Mouse (Mus musculus) liver, embryonic 12.5 days (tissue): ENCODE results near the gene Nupl1. TPM values are rescaled to one million over a fixed set of nuclear protein-coding genes. Genes with fewer than 3 reads are reported as not detected.

Source experiments
- ATAC-seq: fragments of 200-750 bp; cut with Nextera tagmentation; 2 replicates; pipeline ENCODE4 v1.8.0; 2017; ENCODE audit warnings: moderate number of reproducible peaks, mild to moderate bottlenecking, moderate library complexity
- H3K27ac ChIP-seq: fragments of 300-500 bp; sonication (generic); 2 replicates; pipeline ENCODE4 v1.5.1; 2016; ENCODE audit warnings: mild to moderate bottlenecking
- H3K27me3 ChIP-seq: fragments of 300-500 bp; sonication (generic); replicated peaks from 2 replicates; pipeline ENCODE4 v1.6.1; 2016; ENCODE audit warnings: mild to moderate bottlenecking, moderate library complexity
- H3K36me3 ChIP-seq: fragments of 300-500 bp; sonication (generic); 2 replicates; pipeline ENCODE4 v1.6.1; 2016; ENCODE audit warnings: mild to moderate bottlenecking, moderate library complexity
- H3K4me1 ChIP-seq: fragments of 300-500 bp; sonication (generic); 2 replicates; pipeline ENCODE4 v1.6.1; 2016
- H3K4me2 ChIP-seq: fragments of 300-500 bp; sonication (generic); 2 replicates; pipeline ENCODE4 v1.6.1; 2016; ENCODE audit warnings: mild to moderate bottlenecking, moderate library complexity
- H3K4me3 ChIP-seq: fragments of 300-500 bp; sonication (generic); 2 replicates; pipeline ENCODE4 v1.5.1; 2016; ENCODE audit warnings: mild to moderate bottlenecking, moderate library complexity
- H3K9ac ChIP-seq: fragments of 300-500 bp; sonication (generic); 2 replicates; pipeline ENCODE4 v1.6.1; 2016; ENCODE audit warnings: mild to moderate bottlenecking, moderate library complexity
- H3K9me3 ChIP-seq: fragments of 300-500 bp; sonication (generic); replicated peaks from 2 replicates; pipeline ENCODE4 v1.6.1; 2016; ENCODE audit warnings: mild to moderate bottlenecking, moderate library complexity
- WGBS: fragments of 180-500 bp; shearing (Covaris S2); methylation state at CpG from one replicate; pipeline ENCODE4 v1.1.7; 2016; ENCODE audit not compliant: insufficient replicate concordance; 5-methylcytosine and 5-hydroxymethylcytosine counted together
- polyA plus RNA-seq: library from polyadenylated mRNA; unstranded; fragments of >200 nt; fragmentation: Nextera tagmentation; extraction: Ambion mirVana; gene quantifications from 2 replicates; pipeline ENCODE4 v1.2.1, GENCODE M21; 2016

Nupl1 gene
- polyA plus RNA-seq, 1 experiment from 2014 or later: not detected

DNA sequence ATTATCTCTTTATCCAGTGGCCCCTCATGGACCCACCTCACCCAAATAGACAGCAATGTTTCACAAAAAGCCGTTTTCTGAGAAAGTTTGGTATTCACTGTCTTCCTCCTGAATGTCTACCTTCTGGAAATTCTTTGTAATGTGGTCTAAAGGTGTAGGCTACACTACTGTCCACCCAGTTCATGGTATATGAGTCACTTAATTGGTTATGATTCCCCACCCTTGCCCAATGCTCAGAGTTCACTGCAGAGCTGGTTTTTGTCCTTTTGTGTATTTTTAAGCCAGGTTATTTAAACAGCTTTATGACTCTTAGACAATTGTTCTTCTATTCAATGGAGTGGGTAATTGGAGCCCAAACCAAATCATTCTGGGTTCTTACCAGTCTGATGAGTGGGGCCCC is 35.1 kb downstream of the Nupl1 start:
- no peak overlapping the region for H3K27ac ChIP-seq
- H3K4me2 ChIP-seq: no peak overlapping the region
- peaks cover 37% of the 10 kb centered on the region for H3K36me3 ChIP-seq
- no peaks in the 10 kb centered on the region for H3K9me3 ChIP-seq
- H3K4me1 ChIP-seq: no peaks in the 10 kb centered on the region
- no peak overlapping the region for H3K4me3 ChIP-seq
- 83% methylated on average over 1 of the region's 1 CpGs for WGBS
- ATAC-seq: no peak
- no peak overlapping the region for H3K9ac ChIP-seq
- H3K27me3 ChIP-seq: no peaks in the 10 kb centered on the region

DNA sequence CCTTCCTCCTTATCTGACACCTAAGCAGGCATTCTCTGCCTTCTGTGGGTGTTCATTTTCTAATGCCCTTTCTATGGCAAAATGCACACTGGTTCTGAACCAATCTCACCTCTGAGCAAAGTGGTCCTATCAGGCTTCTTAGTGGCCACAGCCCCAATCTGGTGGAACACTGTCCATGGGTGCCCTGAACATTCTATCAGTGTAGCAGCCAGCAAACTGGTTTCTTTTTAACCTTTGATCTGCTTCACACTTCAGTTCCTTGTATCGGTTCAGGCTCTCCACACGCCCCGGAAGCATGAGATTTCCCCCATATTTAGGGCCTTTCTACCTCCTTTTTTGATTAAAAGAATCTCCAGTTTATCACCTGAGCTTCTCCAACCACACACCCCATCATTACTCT is 36.2 kb downstream of the Nupl1 start:
- H3K9ac ChIP-seq: no peak overlapping the region

DNA sequence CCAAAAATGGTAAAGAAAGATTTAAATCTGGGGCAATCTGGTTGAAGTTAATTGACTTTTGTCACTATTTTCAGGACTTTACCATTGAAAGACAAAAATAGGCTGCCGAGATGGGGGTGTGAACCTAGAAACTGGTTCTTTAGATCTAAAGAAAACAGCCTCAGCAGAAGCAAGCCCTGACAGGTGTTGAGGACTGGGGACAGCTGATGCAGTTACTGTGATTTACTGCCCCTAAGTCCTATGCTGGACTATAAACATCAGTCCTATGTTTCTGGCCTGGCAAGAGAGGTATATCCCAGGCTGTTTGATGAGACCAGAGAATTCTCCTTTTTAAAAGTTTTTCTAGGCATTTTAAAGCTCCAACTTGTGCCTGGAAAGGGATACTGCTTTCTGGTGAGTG is 37.2 kb downstream of the Nupl1 start:
- no peak overlapping the region for H3K9ac ChIP-seq
- no peak overlapping the region for H3K4me2 ChIP-seq
- no peaks in the 10 kb centered on the region for H3K9me3 ChIP-seq
- H3K4me1 ChIP-seq: no peaks in the 10 kb centered on the region
- no peak for ATAC-seq
- no peak overlapping the region for H3K27ac ChIP-seq
- H3K4me3 ChIP-seq: no peak overlapping the region
- peaks cover 20% of the 10 kb centered on the region for H3K36me3 ChIP-seq
- 71% methylated on average over 1 of the region's 1 CpGs for WGBS
- H3K27me3 ChIP-seq: no peaks in the 10 kb centered on the region

More for the DNA sequence above, 36.2 kb downstream of the Nupl1 start:
- no peaks in the 10 kb centered on the region for H3K27me3 ChIP-seq
- 75% methylated on average over 3 of the region's 3 CpGs for WGBS
- H3K4me3 ChIP-seq: no peak overlapping the region
- no peaks in the 10 kb centered on the region for H3K9me3 ChIP-seq
- no peak overlapping the region for H3K27ac ChIP-seq
- H3K4me1 ChIP-seq: no peaks in the 10 kb centered on the region
- H3K36me3 ChIP-seq: peaks cover 29% of the 10 kb centered on the region
- H3K4me2 ChIP-seq: no peak overlapping the region
- ATAC-seq: no peak

DNA sequence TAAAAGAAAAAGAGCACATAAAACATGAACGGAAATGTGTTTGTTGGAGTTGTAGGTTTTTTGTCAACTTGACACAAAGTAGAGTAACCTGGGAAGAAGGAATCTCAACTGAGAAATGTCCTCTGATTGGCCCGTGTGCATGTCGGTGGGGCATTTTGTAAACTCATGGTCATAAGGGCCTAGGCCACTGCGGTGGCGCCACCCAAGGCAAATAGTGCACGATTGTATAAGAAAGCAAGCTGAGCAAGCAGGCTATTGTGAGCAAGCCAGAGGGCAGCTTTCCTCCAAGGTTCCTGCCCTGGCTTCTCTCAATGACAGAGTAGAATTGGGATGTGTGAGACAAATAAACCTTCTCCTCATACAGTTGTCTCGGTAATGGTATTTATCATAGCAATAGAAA is 42.1 kb downstream of the Nupl1 start:
- ATAC-seq: no peak
- H3K9ac ChIP-seq: no peak overlapping the region
- WGBS: 77% methylated on average over 7 of the region's 7 CpGs
- no peaks in the 10 kb centered on the region for H3K4me1 ChIP-seq
- H3K9me3 ChIP-seq: no peaks in the 10 kb centered on the region
- H3K27ac ChIP-seq: no peak overlapping the region
- no peaks in the 10 kb centered on the region for H3K36me3 ChIP-seq
- H3K4me2 ChIP-seq: no peak overlapping the region
- no peaks in the 10 kb centered on the region for H3K27me3 ChIP-seq
- H3K4me3 ChIP-seq: no peak overlapping the region

DNA sequence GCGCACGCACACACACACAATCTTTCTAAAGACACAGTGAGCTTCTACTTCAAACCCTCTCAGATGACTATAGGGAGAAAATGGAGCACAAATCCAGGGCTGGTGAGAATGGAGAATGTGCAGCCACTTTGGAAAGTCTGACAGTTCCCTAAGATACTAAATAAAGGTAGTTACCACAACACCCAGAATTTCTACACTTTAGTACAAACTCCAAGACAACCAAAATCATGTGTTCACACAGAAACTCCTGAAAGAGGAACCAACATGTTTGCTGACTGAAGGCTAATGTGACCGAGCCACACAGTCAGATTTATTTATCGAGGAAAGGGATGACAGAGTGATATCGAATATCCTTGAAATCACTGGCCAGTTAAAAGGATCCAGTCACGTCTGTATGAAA is 46.2 kb downstream of the Nupl1 start:
- no peaks in the 10 kb centered on the region for H3K36me3 ChIP-seq
- H3K9ac ChIP-seq: no peak overlapping the region
- H3K9me3 ChIP-seq: no peaks in the 10 kb centered on the region
- H3K27me3 ChIP-seq: no peaks in the 10 kb centered on the region
- H3K27ac ChIP-seq: no peak overlapping the region
- WGBS: 77% methylated on average over 6 of the region's 6 CpGs
- H3K4me2 ChIP-seq: no peak overlapping the region
- H3K4me1 ChIP-seq: no peaks in the 10 kb centered on the region
- H3K4me3 ChIP-seq: no peak overlapping the region
- no peak for ATAC-seq

DNA sequence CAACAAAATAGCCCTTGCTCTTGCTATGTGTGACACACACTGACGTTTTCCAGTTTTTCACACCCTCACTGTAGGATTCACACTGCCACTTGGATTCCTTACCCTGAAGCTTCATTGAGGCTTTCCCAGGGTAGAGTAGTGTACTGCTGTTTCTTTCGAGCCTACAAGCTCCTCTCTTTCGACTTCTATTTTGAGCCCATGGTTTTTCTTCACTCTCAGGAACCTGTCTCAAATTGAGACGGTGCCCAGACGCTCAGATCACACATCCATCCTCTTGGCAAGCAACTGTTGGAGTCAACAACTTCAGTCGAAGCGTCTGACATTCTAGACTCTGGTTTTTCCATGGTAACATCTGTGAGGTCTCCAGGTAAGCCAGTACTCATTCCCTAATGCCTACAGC is 54.3 kb downstream of the Nupl1 start, which contains the start of gene Atp8a2:
Gene Atp8a2 (minus strand): TSS at position 296 of the 400 bp plus-strand sequence.
- no peaks in the 10 kb centered on the region for H3K9me3 ChIP-seq
- no peak within 1 kb of the TSS for H3K4me3 ChIP-seq
- H3K4me2 ChIP-seq: no peak within 1 kb of the TSS
- H3K36me3 ChIP-seq: no peaks in the 10 kb centered on the region
- no peaks in the 10 kb centered on the region for H3K27me3 ChIP-seq
- no peak within 1 kb of the TSS for H3K9ac ChIP-seq
- 56% methylated on average over 7 of the region's 7 CpGs for WGBS
- no peaks in the 10 kb centered on the region for H3K4me1 ChIP-seq
- ATAC-seq: no peak
- H3K27ac ChIP-seq: no peak within 1 kb of the TSS

DNA sequence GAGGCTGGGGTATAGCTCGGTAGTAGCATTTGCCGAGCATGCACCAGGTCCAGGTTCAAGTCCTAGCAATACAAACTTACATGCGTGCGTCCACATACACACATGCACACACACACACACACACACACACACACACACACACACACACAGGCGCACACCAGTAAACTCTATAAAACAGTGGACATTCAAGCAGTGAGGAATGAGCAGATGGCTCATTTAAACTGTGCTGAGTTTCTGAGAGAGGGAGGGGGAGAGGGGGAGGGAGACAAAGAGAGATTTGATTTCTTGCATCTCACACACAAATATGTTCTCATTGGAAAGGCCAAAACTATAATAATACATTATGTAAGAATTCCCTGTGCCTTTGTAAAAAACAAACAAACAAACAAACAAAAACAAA is 55.2 kb downstream of the Nupl1 start:
- H3K9me3 ChIP-seq: no peaks in the 10 kb centered on the region

DNA sequence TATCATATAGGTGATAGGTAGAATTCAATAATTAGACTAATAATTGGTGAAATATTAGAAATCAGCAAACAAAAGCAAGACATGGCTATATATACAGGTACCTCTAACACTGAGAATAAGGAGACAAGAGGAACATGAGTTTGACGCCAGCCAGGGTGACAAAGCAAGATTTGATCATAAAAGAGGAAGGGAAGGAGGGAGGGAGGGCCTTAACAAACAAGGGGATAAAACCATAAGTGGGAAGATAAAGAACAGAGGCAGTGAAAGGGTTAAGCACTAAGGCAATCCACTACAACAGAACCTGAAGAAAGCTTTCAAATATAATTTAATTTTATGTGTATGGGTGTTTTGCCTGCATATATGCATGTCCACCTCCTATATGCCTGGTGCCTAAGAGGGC is 56.6 kb downstream of the Nupl1 start:
- 23% methylated on average over 1 of the region's 1 CpGs for WGBS
- Histone ChIP-seq H3K4me1 (no peaks in the 10 kb centered on the region), H3K27ac (no peak overlapping the region), H3K4me3 (no peak overlapping the region), H3K4me2 (no peak overlapping the region), H3K9ac (no peak overlapping the region), H3K27me3 (no peaks in the 10 kb centered on the region), H3K9me3 (no peaks in the 10 kb centered on the region), H3K36me3 (no peaks in the 10 kb centered on the region)
- ATAC-seq: no peak

More for the DNA sequence above, 55.2 kb downstream of the Nupl1 start:
- H3K27ac ChIP-seq: no peak overlapping the region
- H3K9ac ChIP-seq: no peak overlapping the region
- H3K36me3 ChIP-seq: no peaks in the 10 kb centered on the region
- no peaks in the 10 kb centered on the region for H3K4me1 ChIP-seq
- no peaks in the 10 kb centered on the region for H3K27me3 ChIP-seq
- H3K4me3 ChIP-seq: no peak overlapping the region
- no peak overlapping the region for H3K4me2 ChIP-seq
- WGBS: 85% methylated on average over 5 of the region's 5 CpGs
- no peak for ATAC-seq

DNA sequence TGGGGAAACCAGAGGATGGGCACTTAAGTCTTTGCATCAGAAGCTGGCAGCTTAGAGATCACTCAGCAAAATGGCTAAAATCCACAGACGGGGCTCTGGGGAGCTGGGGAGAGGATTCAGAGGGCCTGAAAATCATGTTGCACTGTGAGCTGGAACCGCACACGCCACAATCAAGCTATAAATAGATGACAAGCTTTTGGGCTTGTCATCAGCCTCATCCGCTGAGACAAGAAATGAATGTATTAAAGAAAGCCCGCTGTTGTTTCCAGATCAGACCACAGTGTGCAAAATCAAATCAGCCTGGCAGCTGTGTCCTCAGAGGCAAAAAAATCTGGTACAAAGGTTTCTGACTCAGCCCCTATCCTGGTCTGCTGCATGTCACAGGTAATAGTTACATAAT is 61.5 kb downstream of the Nupl1 start:
- no peaks in the 10 kb centered on the region for H3K27me3 ChIP-seq
- no peak overlapping the region for H3K4me3 ChIP-seq
- H3K4me2 ChIP-seq: no peak overlapping the region
- no peak overlapping the region for H3K27ac ChIP-seq
- WGBS: 77% methylated on average over 5 of the region's 5 CpGs
- H3K9ac ChIP-seq: no peak overlapping the region
- no peaks in the 10 kb centered on the region for H3K9me3 ChIP-seq
- no peak for ATAC-seq
- H3K36me3 ChIP-seq: no peaks in the 10 kb centered on the region
- no peaks in the 10 kb centered on the region for H3K4me1 ChIP-seq

DNA sequence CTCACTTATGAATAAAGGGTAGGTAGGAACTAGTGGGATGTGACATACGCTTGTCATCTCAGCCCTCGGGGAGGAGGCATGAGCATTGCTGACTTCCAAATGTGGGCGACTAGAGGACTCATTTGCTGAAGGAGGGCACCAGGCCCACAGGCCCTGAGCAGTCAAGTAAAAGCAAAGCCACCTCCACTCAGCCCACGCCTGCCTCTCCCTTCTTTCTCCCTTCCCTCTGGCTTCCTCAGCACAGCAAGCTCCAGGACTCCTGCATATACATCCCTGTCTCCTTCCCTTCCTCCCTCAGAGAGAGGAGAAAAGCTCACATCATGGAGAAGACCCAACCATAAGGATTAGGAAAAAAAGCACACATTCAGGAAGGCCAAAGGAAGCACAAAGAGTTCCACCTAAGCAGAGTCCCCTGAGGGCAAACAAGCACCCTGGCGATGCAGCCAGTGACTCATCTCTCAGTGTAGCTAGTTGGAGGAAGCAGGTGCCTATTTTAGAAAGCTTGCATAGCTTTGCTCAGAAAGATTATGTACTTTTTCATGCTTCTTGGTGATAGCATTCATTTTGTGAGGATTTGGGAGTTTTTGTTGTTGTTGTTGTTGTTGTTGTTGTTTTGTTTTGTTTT is 62.9 kb downstream of the Nupl1 start:
- 67% methylated on average over 5 of the region's 5 CpGs for WGBS
- no peak overlapping the region for H3K9ac ChIP-seq
- H3K27ac ChIP-seq: no peak overlapping the region
- ATAC-seq: no peak
- H3K4me3 ChIP-seq: no peak overlapping the region
- H3K36me3 ChIP-seq: no peaks in the 10 kb centered on the region
- H3K4me1 ChIP-seq: no peaks in the 10 kb centered on the region
- H3K9me3 ChIP-seq: no peaks in the 10 kb centered on the region
- H3K27me3 ChIP-seq: no peaks in the 10 kb centered on the region
- H3K4me2 ChIP-seq: no peak overlapping the region

DNA sequence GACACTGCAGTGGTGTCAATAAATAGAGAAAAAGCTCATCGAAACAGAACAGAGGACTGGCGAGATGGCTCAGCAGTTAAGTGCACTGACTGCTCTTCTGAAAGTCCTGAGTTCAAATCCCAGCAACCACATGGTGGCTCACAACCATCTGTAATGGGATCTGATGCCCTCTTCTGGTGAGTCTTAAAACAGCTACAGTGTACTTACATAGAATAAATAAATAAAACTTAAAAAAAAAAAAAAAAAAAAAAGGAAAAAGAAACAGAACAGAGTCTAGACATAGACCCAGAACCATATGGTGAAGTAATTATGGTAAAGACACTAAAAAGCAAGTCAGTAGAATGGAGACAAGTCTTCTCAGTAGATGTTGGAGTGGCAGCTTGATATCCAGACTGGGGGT is 69.9 kb downstream of the Nupl1 start:
- H3K4me1 ChIP-seq: peaks cover 29% of the 10 kb centered on the region
- no peak overlapping the region for H3K4me2 ChIP-seq
- 0 out of 2 replicates have a peak, but pooled peaks cover 4% of the 10 kb centered on the region for H3K36me3 ChIP-seq
- H3K4me3 ChIP-seq: no peak overlapping the region
- 62% methylated on average over 2 of the region's 2 CpGs for WGBS
- no peak overlapping the region for H3K27ac ChIP-seq
- H3K27me3 ChIP-seq: peaks cover 20% of the 10 kb centered on the region
- no peak for ATAC-seq
- no peak overlapping the region for H3K9ac ChIP-seq
- no peaks in the 10 kb centered on the region for H3K9me3 ChIP-seq

DNA sequence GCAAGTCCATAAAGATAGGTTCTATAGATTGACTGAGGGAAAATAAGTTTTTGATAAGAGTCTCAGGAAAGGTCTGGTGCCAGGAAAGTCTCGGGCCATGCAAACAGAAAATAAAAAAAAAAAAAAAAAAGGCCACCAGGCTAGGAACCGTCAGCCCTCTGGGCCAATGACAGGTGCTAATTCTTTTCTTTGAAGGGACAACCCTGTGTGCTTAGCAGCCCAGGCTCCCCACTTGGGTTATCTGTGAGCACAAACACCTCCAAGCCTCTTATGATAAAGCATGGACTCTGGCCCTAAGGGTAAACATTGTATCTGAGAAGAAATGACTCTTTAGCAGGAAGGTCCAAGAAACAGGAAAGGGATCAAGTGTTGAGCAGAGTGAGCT is 72.7 kb downstream of the Nupl1 start:
- no peak overlapping the region for H3K27ac ChIP-seq
- ATAC-seq: no peak
- H3K9me3 ChIP-seq: no peaks in the 10 kb centered on the region
- peak overlapping the region; percentile 90 for H3K4me2 ChIP-seq
- H3K9ac ChIP-seq: no peak overlapping the region
- H3K4me1 ChIP-seq: peaks cover 29% of the 10 kb centered on the region
- H3K27me3 ChIP-seq: peaks cover 42% of the 10 kb centered on the region
- WGBS: 3% methylated on average over 2 of the region's 2 CpGs
- peak overlapping the region; percentile 64; the same call in 1 of the 2 replicates for H3K4me3 ChIP-seq
- H3K36me3 ChIP-seq: 0 out of 2 replicates have a peak, but pooled peaks cover 4% of the 10 kb centered on the region
